Mouse (Mus musculus) spleen, postnatal 36 days (tissue): ENCODE results near the gene Oxa1l.
A peak's percentile ranks its signal among the peaks of the same experiment; 100 is the strongest.

ENCODE experiments used
- DNase-seq, 2 experiments: peaks; one replicate each; pipeline ENCODE4 v3.0.0; 2022; ENCODE audit warnings: low spot score in 2 of 2, mixed read lengths in 1 of 2

Oxa1l gene

GRCm38 (mm10) chr14:54409980-54410810 is 49.6 kb downstream of the Oxa1l start:
- no peak for DNase-seq

- peak in 1 of 2 experiments; percentile 4 for DNase-seq
These were observed 51.5 kb downstream of the Oxa1l start for GRCm38 (mm10) chr14:54412000-54412576.

GRCm38 (mm10) chr14:54412629-54413170 is 52.1 kb downstream of the Oxa1l start:
- no peak for DNase-seq

GRCm38 (mm10) chr14:54413877-54414700 is 53.5 kb downstream of the Oxa1l start:
- peak in 1 of 2 experiments; percentile 26 for DNase-seq

GRCm38 (mm10) chr14:54415241-54416020 is 54.8 kb downstream of the Oxa1l start:
- DNase-seq, result no peak

- no peak for DNase-seq
These were observed 55.7 kb downstream of the Oxa1l start for GRCm38 (mm10) chr14:54416229-54416775.

- no peak for DNase-seq
These were observed 56.2 kb downstream of the Oxa1l start for GRCm38 (mm10) chr14:54416830-54417229.

- DNase-seq, result peak; percentile 34 to 40
These were observed 57.0 kb downstream of the Oxa1l start, which contains the start of gene Slc7a7 for GRCm38 (mm10) chr14:54417623-54418081. Slc7a7 (minus strand) TSS chr14:54417780.
